Mouse (Mus musculus): ENCODE results near the gene Tcn2.
"Not testable (repeated sequence)": the region's sequence is repeated elsewhere in the genome, so short reads cannot be mapped to it uniquely, and the experiment has no call there.

Gene Tcn2

GRCm38 (mm10) chr11:3931511-3932211, at the start of gene Tcn2:
Tcn2 (minus strand) TSS chr11:3932159.
- DNase-seq (ENCODE audit: low spot score in 2 of 2), result peak in 1 of 2 experiments; percentile 71

GRCm38 (mm10) chr11:3981536-3981935, 49.6 kb upstream of the Tcn2 start:
- DNase-seq (ENCODE audit: low spot score in 2 of 2), result no peak

- DNase-seq (ENCODE audit: low spot score in 2 of 2), result no peak
Observed at GRCm38 (mm10) chr11:3978421-3978820, 46.5 kb upstream of the Tcn2 start.

- no peak for DNase-seq (ENCODE audit: low spot score in 2 of 2)
Observed at GRCm38 (mm10) chr11:3976678-3977077, 44.7 kb upstream of the Tcn2 start, which contains the start of gene 4930556J24Rik. 4930556J24Rik (minus strand) TSS chr11:3976778.

GRCm38 (mm10) chr11:3974311-3974710, 42.4 kb upstream of the Tcn2 start:
- no peak for DNase-seq (ENCODE audit: low spot score in 2 of 2)

- peak in 1 of 2 experiments; percentile 8 for DNase-seq (ENCODE audit: low spot score in 2 of 2)
Observed at GRCm38 (mm10) chr11:3973081-3973480, 41.1 kb upstream of the Tcn2 start.

- peak in 1 of 2 experiments; percentile 7 for DNase-seq (ENCODE audit: low spot score in 2 of 2)
Observed at GRCm38 (mm10) chr11:3970361-3970760, 38.4 kb upstream of the Tcn2 start.

GRCm38 (mm10) chr11:3969837-3970236, 37.9 kb upstream of the Tcn2 start:
- DNase-seq (ENCODE audit: low spot score in 2 of 2), result peak in 1 of 2 experiments; percentile 16

GRCm38 (mm10) chr11:3964416-3965172, 32.6 kb upstream of the Tcn2 start:
- no peak for DNase-seq (ENCODE audit: low spot score in 2 of 2)

GRCm38 (mm10) chr11:3963610-3964415, 31.9 kb upstream of the Tcn2 start, which contains the start of gene Pes1:
Pes1 (plus strand) TSS chr11:3963975.
- peak in 1 of 2 experiments; percentile 64 for DNase-seq (ENCODE audit: low spot score in 2 of 2)

- DNase-seq (ENCODE audit: low spot score in 2 of 2), result no peak
Observed at GRCm38 (mm10) chr11:3963155-3963554, 31.2 kb upstream of the Tcn2 start.

GRCm38 (mm10) chr11:3961761-3962160, 29.8 kb upstream of the Tcn2 start:
- DNase-seq (ENCODE audit: low spot score in 2 of 2), result no peak

GRCm38 (mm10) chr11:3960901-3961300, 28.9 kb upstream of the Tcn2 start:
- DNase-seq (ENCODE audit: low spot score in 2 of 2), result no peak

GRCm38 (mm10) chr11:3955371-3955770, 23.4 kb upstream of the Tcn2 start:
- DNase-seq (ENCODE audit: low spot score in 2 of 2), result not testable (repeated sequence)

GRCm38 (mm10) chr11:3954876-3955275, 22.9 kb upstream of the Tcn2 start:
- not testable (repeated sequence) for DNase-seq (ENCODE audit: low spot score in 2 of 2)

- DNase-seq (ENCODE audit: low spot score in 2 of 2), result no peak
Observed at GRCm38 (mm10) chr11:3946386-3946785, 14.4 kb upstream of the Tcn2 start.

- DNase-seq (ENCODE audit: low spot score in 2 of 2), result no peak
Observed at GRCm38 (mm10) chr11:3941371-3941770, 9.4 kb upstream of the Tcn2 start.

GRCm38 (mm10) chr11:3937321-3937874, 5.4 kb upstream of the Tcn2 start:
- DNase-seq (ENCODE audit: low spot score in 2 of 2), result no peak

GRCm38 (mm10) chr11:3936318-3936717, 4.4 kb upstream of the Tcn2 start:
- no peak for DNase-seq (ENCODE audit: low spot score in 2 of 2)

- DNase-seq (ENCODE audit: low spot score in 2 of 2), result no peak
Observed at GRCm38 (mm10) chr11:3935135-3935534, 3.2 kb upstream of the Tcn2 start.

- no peak for DNase-seq (ENCODE audit: low spot score in 2 of 2)
Observed at GRCm38 (mm10) chr11:3933756-3934285, 1.9 kb upstream of the Tcn2 start.
